Mouse (Mus musculus) right cerebral cortex, postnatal 10 days (tissue): ENCODE measurements around the gene Mpst.

Experiments
- DNase-seq, 2 experiments: peaks; one replicate each; pipeline ENCODE4 v3.0.0; 2021; ENCODE audit warnings: low spot score in 2 of 2

Gene Mpst

DNA sequence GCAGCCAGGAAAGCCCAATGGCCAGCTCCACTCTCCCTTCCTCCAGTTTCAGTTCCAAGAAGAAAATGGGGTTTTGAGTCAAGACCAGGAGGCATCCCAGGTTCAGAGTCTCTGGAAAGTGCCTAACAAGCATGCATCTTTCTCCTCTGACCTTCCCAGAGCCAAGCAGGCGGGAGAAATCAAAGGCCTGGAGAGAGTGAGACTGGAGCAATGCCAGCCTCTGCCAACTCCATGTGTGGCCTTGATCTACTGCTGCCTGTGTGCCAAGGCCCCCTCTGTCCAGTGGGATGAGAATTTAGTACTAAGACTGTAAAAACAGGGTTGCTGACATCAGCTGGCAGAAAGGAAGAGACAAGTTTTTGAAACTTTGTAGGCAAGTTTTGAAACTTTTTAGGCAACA, 2.3 kb upstream of the Mpst start:
- peak; percentile 73 to 79 for DNase-seq

DNA sequence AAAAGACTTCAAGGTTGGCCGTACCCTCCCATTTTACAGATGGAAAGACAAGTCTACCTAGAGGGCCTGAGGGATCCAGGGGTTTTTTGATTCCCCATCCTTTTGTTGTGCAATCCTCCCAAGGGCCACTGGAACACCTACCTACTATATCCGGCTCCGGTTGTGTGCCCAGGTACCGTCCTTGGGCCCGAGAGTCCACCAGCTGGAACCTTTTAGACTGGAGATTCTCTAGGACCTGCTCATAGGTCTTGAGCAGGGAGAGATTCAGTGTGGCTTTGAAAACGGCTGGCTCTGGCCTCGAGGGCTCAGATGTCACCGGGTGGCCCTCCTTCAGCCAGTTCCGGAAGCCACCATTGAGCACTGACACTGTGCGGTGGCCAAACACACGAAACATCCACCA, 1.1 kb upstream of the Mpst start:
- no peak for DNase-seq

DNA sequence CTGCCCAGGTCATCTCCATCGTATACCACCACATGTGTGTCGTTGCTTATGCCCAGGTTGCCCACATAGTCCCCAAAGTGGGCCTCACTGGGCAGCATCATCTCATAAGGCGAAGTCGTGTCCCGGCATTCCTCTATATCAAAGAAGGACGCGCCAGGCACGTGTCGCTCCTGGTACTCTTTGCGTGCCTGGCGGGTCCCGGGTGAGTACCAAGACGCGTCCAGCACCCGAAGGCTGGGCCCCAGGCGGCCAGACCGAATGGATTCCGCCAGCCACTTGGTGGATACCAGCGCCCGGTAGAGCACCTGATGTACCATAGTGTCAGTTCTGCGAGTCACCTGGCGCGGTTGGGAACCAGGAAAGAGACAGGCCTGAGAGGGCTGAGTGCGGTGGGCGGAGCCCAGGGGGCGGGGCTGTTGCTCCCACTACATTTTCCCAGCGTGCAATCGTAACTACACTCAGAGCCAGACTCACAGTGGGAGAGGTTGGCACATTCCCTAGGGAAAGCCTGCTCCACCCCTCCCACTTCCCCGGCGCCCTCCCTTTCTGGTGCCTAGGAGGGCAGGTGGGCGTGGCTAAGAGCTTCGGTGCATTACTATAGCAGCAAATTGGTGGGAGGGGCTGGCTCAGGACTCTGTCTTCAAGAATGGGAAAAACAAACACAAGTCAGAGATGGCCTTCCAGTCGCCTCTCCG, 552 bp upstream of the Mpst start, which contains the start of gene Tst:
Gene Tst, minus strand, starts transcription at position 391 of the 695 bp plus-strand sequence.
- DNase-seq: peak; percentile 94 to 95

DNA sequence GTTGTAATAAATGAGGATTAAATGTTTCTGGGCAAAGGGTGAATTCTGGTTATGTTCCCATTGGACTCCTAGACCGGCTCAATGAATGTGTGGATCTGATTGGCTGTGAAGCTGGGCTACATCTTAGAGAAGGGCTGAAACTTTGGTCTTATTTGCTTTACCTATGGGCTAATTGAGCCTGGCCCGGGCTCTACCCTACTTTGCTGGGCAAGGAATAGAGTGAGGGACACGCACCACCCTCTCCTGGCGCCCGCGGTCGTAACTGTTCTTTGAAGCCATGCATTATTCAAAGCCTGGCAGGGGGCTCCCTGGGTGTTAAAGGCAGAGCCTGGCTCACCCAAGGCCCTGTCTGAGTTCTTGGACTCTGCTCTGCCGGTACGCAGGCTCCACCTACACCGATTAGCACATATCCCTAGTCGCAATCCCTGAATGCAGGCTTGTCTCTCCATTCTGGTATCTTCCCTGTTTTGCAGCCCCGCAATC, 3.4 kb downstream of the Mpst start:
- no peak for DNase-seq

DNA sequence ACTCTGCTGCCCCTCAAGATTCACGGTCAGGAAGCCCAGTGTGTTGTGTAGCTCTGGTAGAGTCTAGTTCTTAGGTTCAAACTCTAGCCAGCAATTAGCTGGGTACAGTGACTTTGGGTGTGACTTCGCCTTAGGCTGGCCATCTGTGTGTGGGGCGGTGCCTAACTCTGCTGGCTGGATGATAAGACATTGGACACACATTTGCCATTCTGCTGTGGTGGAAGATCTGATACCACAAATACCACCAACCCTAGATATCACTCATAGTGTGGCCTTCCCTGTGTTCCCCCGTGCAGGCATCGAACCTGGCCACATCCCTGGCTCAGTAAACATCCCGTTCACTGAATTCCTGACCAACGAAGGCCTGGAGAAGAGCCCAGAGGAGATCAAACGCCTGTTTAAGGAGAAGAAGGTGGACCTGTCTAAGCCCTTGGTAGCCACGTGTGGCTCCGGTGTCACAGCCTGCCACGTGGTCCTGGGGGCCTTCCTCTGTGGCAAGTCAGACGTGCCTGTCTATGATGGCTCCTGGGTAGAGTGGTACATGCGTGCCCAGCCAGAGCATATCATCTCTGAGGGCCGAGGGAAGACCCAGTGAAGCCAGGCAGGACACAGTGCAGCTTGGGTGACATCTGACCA, 7.0 kb downstream of the Mpst start:
- DNase-seq: no peak

DNA sequence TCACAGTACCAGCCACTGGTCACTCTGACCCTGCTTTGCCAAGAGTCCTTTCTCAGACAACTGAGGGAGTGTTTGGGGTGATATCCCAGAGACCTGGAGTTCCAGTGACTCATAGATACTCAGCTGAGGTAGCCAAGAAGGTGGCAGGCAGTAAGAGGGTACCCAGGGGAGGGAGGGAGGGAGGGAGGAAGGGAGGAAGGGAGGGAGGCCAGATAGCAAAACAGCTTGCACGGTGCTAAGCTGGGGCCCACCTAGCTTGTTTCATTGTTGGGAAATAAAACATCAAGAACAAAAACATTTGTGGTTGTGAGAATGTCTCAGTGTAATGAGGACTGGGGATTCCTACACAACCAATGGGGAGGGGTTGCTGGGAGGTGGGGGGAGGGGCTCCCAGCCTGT, 7.5 kb downstream of the Mpst start:
- no peak for DNase-seq

DNA sequence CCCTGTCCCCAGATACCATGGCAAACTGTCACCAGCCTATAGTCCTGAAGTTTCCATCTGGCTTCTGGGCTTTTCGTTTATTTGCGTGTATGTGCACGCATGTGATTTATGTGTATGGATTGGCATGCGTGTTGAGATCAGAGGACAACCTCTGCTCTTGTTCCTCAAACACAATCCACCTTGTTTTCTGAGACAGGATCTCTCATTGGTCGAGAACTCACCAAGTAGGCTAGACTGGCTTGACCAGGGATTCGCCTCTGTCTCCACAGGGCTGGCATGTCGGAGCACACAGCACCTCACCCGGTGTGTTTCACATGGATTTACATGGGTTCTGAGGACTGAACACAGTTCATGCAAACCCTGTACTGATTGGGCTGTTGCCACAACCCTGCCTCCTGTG, 7.9 kb downstream of the Mpst start:
- no peak for DNase-seq

DNA sequence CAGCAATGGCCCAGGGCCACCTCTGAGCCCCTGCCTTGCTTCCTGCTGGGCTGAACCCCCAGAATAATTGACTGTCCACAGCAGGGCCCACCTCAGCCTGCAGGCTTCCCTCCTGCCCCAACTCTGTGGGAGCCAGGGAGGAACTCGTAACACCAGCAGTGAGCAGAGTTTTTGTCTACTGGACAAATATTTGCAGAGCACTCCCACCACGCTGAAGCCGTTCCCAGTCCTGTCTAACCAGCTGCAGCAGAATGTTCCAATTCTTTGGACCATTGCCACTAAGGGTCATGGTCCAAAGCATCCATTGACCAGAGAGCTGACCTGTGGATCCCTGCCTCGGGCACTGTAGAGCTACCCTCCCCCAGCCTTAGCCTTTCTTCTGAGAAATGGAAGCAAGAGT, 10.7 kb downstream of the Mpst start:
- DNase-seq: no peak

DNA sequence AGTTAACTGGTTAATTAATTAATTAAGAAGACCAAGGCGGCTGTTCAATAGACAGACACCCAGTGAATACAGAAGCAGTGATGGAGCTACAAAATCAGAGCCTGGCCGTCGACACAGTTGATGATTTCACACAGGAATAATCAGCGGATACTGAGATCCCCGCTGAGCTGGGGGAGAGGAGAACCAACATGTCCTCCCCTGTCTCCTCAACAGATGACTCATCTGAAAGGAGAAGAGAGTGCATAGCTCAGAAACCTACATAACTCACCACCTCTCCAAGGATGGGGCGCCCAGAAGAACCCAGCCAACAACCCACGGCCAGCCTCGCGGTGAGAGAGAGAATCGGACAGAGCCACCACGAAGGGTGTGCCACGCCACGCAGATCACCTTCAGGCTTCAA, 14.2 kb downstream of the Mpst start:
- DNase-seq: no peak

DNA sequence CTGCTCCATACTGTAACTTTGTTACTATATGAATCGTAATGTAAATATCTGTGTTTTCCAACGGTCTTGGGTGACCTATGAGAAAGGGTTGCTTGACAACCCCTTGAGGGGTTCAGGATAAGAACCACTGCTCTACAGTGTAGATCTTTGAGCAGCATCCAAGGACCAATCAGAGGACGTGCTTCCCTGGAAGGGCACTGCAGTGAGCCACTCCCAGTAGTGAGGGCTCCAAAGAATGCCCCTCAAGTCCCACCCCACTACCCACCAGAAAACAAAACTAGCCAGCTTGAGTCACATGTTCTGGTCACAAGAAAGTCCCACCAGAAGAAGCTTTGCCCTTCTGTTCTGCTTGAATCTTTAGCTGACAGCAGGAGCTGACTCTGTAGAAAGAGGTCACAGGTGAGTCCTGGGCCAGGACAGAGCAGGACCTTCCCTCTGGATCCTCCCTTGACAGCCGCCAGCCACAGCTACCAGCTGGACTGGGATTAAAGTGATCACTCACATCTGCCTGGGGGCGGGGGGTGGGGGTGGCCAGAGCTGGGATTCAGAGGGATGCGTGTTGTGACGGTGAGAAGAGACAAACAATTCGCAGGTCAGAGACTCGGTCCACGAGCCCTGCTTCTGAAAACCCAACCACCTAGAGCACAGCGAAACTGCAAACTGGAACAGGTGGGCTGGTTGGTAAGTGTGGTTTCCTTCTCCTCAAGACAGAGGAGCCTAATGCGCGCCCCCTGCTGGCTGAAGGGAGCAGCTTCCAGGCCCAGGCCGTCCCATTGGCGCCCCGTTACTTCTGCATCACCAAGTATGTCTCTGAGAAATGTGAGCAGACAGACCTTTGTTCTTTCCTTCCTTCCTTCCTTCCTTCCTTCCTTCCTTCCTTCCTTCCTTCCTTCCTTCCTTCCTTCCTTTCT, 16.1 kb downstream of the Mpst start:
- DNase-seq: peak; percentile 83 to 93

DNA sequence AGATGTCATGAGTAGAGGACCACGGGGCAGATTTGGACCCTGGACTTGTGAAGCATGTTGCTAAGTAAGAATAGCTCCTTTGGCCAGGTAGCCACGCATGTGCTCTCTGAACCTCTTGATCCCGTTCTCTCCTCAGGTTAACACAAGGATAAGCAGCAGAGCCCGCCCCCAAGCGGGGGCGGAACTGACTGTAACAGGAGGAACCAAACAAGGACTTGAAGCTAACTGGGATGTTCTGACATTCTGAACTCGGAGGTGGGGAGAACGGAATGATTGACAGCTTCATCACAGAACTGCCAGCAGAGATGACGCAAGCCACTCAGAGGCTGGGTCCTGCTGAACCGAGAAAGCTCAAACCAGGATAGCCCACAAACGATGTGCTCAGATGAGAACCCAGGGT, 18.3 kb downstream of the Mpst start:
- peak in 1 of 2 experiments; percentile 41 for DNase-seq

DNA sequence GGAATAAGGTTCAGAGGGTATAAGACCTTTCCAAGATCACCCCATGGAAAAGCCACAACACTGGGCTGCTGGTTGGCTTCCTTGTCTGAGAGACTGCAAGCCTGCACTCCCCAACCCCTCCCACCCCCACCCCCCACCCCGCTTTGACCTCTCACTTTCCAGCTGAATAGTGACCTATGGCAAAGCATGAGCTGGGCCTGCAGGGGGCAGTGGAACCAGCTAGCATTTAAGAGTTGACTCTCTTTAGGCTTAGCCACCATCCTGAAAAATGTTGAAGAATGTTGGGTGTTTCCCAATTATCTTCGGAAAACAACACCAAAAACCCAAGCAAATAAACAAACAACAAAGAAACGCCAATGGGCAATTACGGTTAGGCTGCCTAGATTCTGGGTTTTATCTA, 19.0 kb downstream of the Mpst start:
- DNase-seq: no peak

DNA sequence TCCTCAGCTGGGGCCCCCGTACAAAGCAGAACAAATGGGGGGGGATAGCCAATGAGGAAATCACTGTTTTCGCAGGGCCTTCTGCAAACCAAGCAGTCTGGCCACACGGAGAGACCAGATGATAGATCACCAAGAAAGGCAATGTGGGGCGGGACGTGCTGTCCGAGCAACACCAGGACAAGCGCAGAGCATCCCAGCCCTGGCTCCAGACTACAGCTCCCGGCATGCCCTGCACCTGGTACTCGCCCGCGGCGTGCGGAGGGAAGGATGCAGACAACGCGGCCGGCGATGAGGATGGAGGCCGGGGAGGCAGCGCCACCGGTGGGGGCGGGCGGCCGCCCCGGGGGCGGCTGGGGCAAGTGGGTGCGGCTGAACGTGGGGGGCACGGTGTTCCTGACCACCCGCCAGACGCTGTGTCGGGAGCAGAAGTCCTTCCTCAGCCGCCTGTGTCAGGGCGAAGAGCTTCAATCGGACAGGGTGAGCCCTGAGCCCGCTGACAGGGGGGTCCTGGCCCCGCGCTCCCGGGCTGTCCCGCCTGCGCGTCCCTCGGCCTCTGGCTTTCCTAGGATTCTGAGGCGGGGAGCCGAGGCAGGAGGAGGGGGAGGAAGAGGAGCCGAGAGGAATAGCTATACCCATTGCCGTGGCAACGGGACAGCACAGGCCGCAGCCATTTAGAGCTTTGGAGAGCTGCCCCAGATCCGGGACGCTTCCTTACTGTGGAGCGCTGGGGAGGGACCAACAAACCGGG, 22.3 kb downstream of the Mpst start, which contains the start of gene Kctd17:
Gene Kctd17, plus strand, starts transcription at position 174 of the 748 bp plus-strand sequence.
- peak; percentile 88 to 89 for DNase-seq

DNA sequence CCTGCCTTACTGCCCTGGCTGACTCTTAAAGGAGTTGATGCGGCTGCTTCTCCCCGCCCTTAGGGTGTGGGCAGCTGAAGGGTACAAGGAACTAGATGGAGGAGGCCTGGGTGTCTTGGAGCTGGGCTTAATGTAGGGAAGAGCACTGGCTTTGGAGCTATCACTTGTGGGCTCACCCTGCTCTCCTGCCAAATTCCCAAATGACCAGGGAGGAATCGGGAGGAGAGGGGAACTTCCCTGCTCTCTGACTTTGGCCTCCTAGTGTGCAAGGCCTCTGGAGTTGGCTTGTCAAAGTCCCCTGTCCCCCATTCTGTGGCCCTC, 22.9 kb downstream of the Mpst start:
- DNase-seq: no peak

DNA sequence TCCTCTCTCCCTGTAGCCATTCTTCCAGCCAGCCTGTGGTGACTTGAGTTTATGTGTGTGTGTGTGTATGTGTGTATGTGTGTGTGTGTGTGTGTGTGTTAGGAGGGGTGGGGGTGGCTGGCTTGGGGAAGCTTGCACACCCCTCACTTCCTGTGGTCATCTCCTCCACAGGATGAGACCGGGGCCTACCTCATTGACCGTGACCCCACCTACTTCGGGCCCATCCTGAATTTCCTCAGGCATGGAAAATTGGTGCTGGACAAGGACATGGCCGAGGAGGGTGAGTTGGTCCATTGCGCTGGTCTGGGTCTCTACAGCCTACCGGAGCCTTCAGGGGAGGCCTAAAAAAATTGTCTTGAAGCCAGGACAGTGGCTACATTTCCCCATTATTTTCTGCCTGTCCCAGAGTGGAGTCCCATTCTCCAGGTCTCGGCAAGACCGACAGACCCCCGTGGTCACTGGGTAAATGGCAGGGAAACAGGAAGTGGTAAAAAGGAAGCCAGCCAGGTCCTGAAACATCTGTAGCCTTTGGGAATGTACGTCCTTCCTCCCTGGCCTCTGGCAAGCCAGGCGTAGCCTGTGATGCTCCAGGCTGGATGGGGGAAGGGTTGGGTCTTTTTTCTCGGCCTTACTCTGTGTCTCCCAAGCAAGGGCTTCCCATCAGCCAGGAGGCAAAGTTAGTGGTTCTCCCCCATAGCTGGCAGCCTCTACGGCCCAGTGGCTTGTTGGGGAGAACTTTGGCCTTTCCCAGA, 23.8 kb downstream of the Mpst start:
- no peak for DNase-seq

DNA sequence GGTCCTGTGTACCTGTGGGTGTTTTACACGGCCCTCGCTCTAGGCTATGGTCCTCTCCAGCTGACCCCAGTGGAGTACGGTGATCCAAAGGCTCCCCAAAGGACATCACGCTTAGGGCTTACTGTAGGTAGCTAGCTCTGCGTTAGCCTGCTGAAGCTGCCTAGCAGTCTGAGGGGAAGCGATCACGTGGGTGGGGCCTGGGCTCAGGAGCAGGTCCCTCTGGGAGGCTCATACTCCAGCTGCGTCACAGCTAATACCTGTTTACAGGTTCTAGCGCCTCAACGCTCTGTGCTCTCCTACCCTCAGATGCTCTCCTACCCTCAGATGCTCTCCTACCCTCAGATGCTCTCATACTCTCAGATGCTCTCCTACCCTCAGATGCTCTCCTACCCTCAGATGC, 24.7 kb downstream of the Mpst start:
- no peak for DNase-seq

DNA sequence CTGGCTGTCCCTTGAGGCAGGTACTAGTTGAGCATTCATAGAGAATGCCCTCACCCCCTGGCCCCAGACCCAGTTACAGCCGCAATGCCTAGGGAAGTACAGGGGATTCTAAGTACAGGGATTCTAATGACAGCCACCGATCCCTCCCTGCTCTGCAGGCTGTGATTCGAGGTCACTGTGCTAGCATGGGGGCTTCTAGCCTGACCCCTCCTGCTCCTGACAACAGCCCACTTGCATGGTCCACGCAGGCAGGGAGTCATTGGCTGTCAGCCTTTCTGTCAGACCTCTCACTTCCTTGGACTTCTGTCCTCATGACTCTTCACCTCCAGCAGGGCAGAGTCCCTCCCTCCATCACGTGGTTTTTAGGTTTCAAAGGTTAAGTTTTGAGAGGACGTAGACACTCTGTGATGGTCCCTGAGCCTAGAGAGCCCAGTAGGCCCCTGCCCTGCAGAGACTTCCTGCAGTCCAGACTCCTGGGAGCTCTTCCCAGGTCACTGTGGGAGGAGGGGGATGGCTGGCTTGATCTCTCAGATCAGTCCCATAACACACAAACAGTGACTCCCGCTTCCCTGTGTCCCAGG, 25.4 kb downstream of the Mpst start:
- DNase-seq: no peak

DNA sequence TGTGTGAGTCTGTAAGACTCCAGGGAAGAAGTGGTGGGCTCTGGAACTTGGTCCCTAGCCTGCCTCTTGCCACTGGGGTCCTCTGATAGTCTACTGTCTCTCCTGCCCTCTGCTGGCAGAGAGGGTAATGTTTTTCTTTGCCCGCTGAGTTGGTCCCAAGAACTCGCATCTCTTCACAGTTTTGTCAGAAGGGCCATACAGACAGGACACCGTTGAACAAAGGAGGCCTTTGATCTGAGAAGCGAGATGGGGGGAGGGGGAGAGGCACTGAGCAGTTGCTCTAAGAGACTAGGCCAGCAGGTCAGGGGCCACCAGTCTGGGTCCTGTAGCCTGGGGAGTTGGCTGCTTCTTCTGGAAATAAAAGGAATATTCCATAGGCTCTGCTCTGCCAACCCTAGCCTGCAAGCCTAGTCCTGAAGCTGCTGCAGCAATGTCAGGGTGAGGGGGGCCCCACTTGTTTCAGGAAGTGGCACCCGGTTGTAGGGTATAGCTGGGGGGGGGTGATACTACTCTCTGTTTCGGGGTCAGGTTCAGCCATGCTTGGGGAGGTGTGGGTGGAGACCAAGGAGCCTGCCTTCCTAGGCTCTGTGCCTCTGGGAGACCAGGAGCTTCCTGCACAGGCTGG, 28.8 kb downstream of the Mpst start:
- DNase-seq: peak; percentile 69 to 75

DNA sequence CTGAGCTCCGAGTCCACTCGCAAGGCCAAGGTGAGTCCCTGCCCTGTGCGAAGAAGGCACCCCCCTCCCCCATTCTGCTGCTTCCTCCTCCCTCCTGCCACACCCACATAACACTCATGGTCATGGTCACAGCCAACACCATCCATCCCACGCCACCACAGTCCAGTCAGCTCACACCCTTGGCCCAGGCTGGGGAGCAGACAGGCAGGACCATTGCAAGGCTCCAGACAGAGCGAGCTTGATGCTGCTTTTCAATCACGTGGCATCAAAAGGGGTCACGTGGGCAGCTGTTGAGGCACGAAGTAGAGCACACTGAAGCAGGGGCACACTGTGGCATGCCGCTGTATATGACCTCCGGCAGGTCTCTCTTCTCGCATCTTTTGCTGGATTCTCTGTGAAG, 29.5 kb downstream of the Mpst start:
- DNase-seq: no peak
